Mouse (Mus musculus): ENCODE results near the gene Sbno2.

DNA sequence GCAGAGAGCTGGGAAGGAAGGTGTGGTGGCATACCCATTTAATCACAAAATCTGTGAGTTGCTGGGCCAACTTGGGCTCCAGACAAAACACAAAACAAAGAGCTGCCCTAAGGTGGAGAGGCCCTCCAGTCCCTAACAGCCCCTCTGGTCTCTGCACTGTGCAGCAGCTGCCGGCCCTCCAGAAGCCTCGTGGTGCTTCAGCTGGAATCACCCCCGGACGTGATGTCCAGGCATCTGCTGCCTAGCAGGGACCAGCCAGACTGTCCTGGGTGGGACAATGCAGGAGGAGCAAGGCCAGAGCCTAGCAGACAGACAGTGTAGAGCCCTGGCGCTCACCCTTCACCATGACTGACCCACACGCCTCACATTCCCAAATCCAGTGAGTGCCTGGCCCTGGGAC is 13.8 kb downstream of the Sbno2 start:
- TF ChIP-seq POLR2A (IDR thresholded peaks at IDR 0.05; ENCODE audit: borderline replicate concordance, insufficient read depth, low read length) (no peak), CTCF (IDR thresholded peaks at IDR 0.05; ENCODE audit: borderline replicate concordance, insufficient read depth, low read depth, low read length) (no peak)
